Mouse (Mus musculus): Measurements from ENCODE around the gene Pus1. TPM values are rescaled to one million over a fixed set of nuclear protein-coding genes. Genes with fewer than 3 reads are reported as not detected.

Pus1 gene
- 24.5 and 27.7 TPM in 2 replicates for polyA plus RNA-seq (2012; rRNA removed)

DNA sequence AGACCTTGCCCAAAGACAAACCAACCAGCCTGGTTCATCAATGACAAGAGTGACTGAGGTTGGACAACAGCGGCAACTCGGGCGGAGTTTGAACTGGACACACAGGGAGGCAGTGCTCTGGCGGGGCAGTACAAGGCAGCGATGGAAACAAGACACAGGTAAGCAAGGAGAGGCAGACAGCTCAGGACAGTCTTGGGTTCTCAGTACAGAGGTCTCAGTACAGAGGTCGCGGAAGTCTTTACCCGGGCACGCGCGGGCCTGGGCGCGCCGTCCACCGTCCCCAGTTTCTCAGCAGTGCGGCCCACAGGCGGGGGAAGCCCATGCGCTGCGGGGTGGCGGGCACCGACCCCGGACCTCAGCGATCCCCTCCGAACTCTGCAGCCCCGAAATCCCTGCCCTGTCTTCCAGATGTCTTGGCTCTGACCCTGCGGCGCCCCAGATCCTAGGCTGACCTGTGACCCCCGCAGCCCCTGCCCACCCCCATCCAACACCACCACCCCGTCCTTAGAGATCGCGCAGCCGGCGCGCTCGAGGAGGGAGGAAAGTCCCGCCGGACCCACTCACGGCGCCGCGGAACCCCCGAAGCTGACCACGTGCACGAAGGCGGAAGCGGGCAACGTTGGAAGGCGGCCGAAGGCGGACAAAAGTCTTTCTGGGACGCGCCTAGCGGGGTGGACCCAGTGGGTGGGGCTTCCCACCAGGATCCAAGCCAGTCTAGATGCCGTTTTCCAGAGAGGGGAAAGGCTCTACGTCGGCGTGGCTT lies at the start of gene Pus1:
TSS of gene Pus1 (minus strand) at position 662 of the 763 bp plus-strand sequence.

DNA sequence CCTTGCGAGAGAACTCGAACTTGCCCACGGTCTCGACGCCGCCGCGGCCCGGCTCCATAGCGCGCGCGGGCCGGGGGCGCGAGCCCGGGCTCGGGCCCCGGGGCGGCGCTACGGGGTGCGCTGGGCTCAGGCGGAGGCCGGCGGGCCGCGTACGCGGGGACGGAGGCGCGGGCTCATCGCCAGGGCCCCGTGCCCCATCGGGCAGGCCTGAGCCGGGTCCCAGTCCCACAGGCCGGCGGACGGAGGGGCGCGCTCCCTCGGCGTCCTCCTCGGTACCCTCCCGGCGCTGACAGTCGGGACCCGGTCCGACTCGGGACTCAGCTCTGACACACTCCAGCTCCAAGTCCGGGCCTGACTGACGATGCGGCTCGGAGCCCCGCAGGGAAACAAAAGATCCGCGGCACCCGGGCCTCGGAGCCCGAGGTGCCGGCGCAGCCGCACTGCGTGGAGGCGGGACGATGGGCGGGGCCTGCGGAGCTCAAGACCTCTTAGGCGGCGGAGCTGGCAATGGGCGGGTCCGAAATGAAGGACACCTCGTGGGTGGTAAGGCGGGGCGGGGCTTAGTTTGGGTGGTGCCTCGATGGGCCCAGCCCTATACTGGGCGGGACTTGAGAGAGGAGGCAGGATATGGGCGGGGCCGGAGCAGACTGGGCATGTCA lies 29.3 kb upstream of the Pus1 start, which contains the start of gene Ulk1:
TSS of gene Ulk1 (minus strand) at position 431 of the 659 bp plus-strand sequence.

DNA sequence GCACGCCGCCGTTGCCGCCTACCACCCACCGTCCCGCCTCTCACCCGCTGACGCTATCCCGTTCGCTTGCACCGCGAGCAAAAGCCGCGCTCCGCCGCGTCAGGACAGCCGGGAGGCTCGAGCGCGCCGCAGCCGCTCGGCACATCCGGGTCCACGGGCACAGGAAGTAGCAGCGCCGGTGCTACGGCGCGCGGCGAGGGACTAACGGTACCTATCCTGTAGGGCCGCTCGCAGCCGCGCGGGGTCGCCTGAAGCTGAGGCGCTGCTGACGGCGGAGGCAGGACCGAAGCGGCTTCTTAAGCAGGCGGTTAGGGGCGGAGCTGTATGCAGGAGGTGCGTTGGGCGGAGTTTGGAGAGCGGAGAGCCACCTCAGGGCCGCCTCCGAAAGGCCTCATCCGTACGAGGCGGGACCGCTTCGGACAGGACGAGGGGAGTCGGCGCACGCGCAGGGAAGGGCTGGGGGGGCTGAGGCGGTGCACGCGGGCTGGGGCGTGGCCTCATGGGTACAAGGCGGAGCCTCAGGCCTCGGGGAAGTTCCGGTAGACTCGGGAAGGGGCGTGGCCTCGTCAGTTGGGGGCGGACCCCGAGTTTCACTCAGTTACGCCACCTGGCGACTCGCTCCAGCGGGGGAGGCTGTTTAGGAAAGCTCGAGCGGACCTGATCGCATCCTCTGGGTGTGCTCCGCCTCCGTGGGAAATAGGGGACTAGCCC lies 9.9 kb downstream of the Pus1 start, which contains the start of gene Ep400:
TSS of gene Ep400 (minus strand) at position 270 of the 711 bp plus-strand sequence.

Other genes with a start within 250 kb of the Pus1 start
- gene Galnt9, start 236.3 kb downstream of the Pus1 start, polyA plus RNA-seq (2012; rRNA removed): 0.06 and 0.07 TPM in 2 replicates
- gene Noc4l, start 127.2 kb downstream of the Pus1 start, polyA plus RNA-seq (2012; rRNA removed): 46.6 and 54.3 TPM in 2 replicates
- gene Ddx51, start 127.2 kb downstream of the Pus1 start, polyA plus RNA-seq (2012; rRNA removed): 8.7 and 9.8 TPM in 2 replicates
- 13.4 and 18.7 TPM in 2 replicates for gene Ep400, start 9.9 kb downstream of the Pus1 start, polyA plus RNA-seq (2012; rRNA removed)
- gene Ulk1, start 29.4 kb upstream of the Pus1 start, polyA plus RNA-seq (2012; rRNA removed): 14.3 and 17.9 TPM in 2 replicates
- 24.1 and 28.3 TPM in 2 replicates for gene Hscb, start 59.1 kb upstream of the Pus1 start, polyA plus RNA-seq (2012; rRNA removed)
- 29.1 and 32.0 TPM in 2 replicates for gene Chek2, start 59.3 kb upstream of the Pus1 start, polyA plus RNA-seq (2012; rRNA removed)
- gene Ttc28, start 99.1 kb upstream of the Pus1 start, polyA plus RNA-seq (2012; rRNA removed): 0.43 and 0.46 TPM in 2 replicates